8 mouse cellular contexts compared by ENCODE assay signal in genomic region chr5:135879449-135880158, GRCm38 (mm10). TPM values are rescaled to one million over a fixed set of nuclear protein-coding genes. Genes with fewer than 3 reads are reported as not detected.
DNase-seq lines count a peak whose midpoint lies in the region; ATAC-seq lines count a peak whose summit lies in the region.

No protein-coding gene starts in this region.

- no peak overlapping the region for H3K9ac ChIP-seq in forebrain, embryonic 13.5 days
- no peak overlapping the region for H3K9ac ChIP-seq in forebrain, embryonic 11.5 days (ENCODE audit: low read length)
- 0 out of 2 replicates have a peak overlapping the region, but pooled peaks have one; percentile 1 for H3K9ac ChIP-seq in heart, embryonic 12.5 days

- H3K4me3 ChIP-seq in forebrain, embryonic 13.5 days = no peak overlapping the region
- no peak overlapping the region for H3K4me3 ChIP-seq in forebrain, embryonic 11.5 days (ENCODE audit: low read depth, low read length)
- no peak overlapping the region for H3K4me3 ChIP-seq in heart, embryonic 12.5 days

- no peak overlapping the region for H3K27ac ChIP-seq in forebrain, embryonic 13.5 days
- no peak overlapping the region for H3K27ac ChIP-seq in forebrain, embryonic 11.5 days (ENCODE audit: low read depth, low read length)
- peak overlapping the region; percentile 45 for H3K27ac ChIP-seq in heart, embryonic 12.5 days (ENCODE audit: poor library complexity, severe bottlenecking)

- no peak for DNase-seq in forebrain, embryonic 11.5 days (ENCODE audit: low spot score)
- DNase-seq in thymus, adult 18-20 months = peak; percentile 19 to 25
- DNase-seq in thymus, postnatal 14 days = no peak
- peak; percentile 62 to 70 for DNase-seq in layer of hippocampus, postnatal 10 days (ENCODE audit: low spot score in 2 of 2)
- DNase-seq in ovary, postnatal 36 days (ENCODE audit: low spot score) = peak; percentile 75
- no peak for DNase-seq in left cerebral cortex, postnatal 36 days (ENCODE audit: low spot score in 2 of 2)

- 58% methylated on average over 13 of the region's 13 CpGs for WGBS in forebrain, embryonic 13.5 days
- WGBS in forebrain, embryonic 11.5 days = 69% methylated on average over 13 of the region's 13 CpGs
- WGBS in heart, embryonic 12.5 days = 26% methylated on average over 13 of the region's 13 CpGs

- intact Hi-C loops in left cerebral cortex, postnatal 36 days (cut with DNase I) = loop anchor here (2.0 kb wide), 1 partner anchor 181 kb away; no protein-coding TSS in a partner anchor

- peak; percentile 64; the same call in 1 of the 2 replicates for ATAC-seq in forebrain, embryonic 13.5 days
- ATAC-seq in forebrain, embryonic 11.5 days (replicated peaks; ENCODE audit: low FRiP score) = no peak
- ATAC-seq in heart, embryonic 12.5 days (ENCODE audit: insufficient number of reproducible peaks, low FRiP score) = peak; percentile 49

- H3K4me1 ChIP-seq in forebrain, embryonic 13.5 days = peaks cover 19% of the 10 kb centered on the region; the same call in 1 of the 2 replicates
- H3K4me1 ChIP-seq in forebrain, embryonic 11.5 days (replicated peaks; ENCODE audit: control insufficient read depth, insufficient read depth, low read length) = no peaks in the 10 kb centered on the region
- peaks cover 25% of the 10 kb centered on the region for H3K4me1 ChIP-seq in heart, embryonic 12.5 days (replicated peaks)

- H3K27me3 ChIP-seq in forebrain, embryonic 13.5 days = no peaks in the 10 kb centered on the region
- H3K27me3 ChIP-seq in forebrain, embryonic 11.5 days (ENCODE audit: control insufficient read depth, insufficient read depth, low read length) = no peaks in the 10 kb centered on the region
- peaks cover 4% of the 10 kb centered on the region for H3K27me3 ChIP-seq in heart, embryonic 12.5 days (replicated peaks)

- no peaks in the 10 kb centered on the region for H3K36me3 ChIP-seq in forebrain, embryonic 13.5 days (ENCODE audit: poor library complexity, severe bottlenecking)
- H3K36me3 ChIP-seq in forebrain, embryonic 11.5 days (ENCODE audit: control insufficient read depth, insufficient read depth, low read length) = no peaks in the 10 kb centered on the region
- H3K36me3 ChIP-seq in heart, embryonic 12.5 days = no peaks in the 10 kb centered on the region

- H3K4me2 ChIP-seq in forebrain, embryonic 13.5 days = no peak overlapping the region
- H3K4me2 ChIP-seq in forebrain, embryonic 11.5 days (ENCODE audit: low read depth, low read length, severe bottlenecking) = no peak overlapping the region
- 0 out of 2 replicates have a peak overlapping the region, but pooled peaks have one; percentile 13 for H3K4me2 ChIP-seq in heart, embryonic 12.5 days

- no peaks in the 10 kb centered on the region for H3K9me3 ChIP-seq in forebrain, embryonic 13.5 days (replicated peaks)
- H3K9me3 ChIP-seq in forebrain, embryonic 11.5 days (ENCODE audit: control insufficient read depth, low read length) = no peaks in the 10 kb centered on the region
- H3K9me3 ChIP-seq in heart, embryonic 12.5 days (replicated peaks) = no peaks in the 10 kb centered on the region

RNA-seq across cellular contexts. Expression of gene Hspb1, which starts 8.1 kb away (rescaled TPM):
- polyA plus RNA-seq in forebrain, embryonic 13.5 days (2015; fragmentation: Nextera tagmentation; extraction: Ambion mirVana) = 3.9 and 4.3 TPM in 2 replicates
- polyA plus RNA-seq in forebrain, embryonic 11.5 days (2014; fragmentation: Nextera tagmentation; extraction: Ambion mirVana) = 11.4 and 11.8 TPM in 2 replicates
- 916 and 1,021 TPM in 2 replicates for polyA plus RNA-seq in heart, embryonic 12.5 days (2016; fragmentation: Nextera tagmentation; extraction: Ambion mirVana)
- total RNA-seq in layer of hippocampus, postnatal 10 days (2021) = 1 to 10 TPM; 4.2 to 6.1 TPM
- 10 to 100 TPM; 11.6 to 24.2 TPM for total RNA-seq in left cerebral cortex, postnatal 36 days (2021)

RNA-seq across cellular contexts. Expression of gene Ywhag, which starts 54.8 kb away (rescaled TPM):
- polyA plus RNA-seq in forebrain, embryonic 13.5 days (2015; fragmentation: Nextera tagmentation; extraction: Ambion mirVana) = 424 and 485 TPM in 2 replicates
- 147 and 161 TPM in 2 replicates for polyA plus RNA-seq in forebrain, embryonic 11.5 days (2014; fragmentation: Nextera tagmentation; extraction: Ambion mirVana)
- 214 and 222 TPM in 2 replicates for polyA plus RNA-seq in heart, embryonic 12.5 days (2016; fragmentation: Nextera tagmentation; extraction: Ambion mirVana)
- 1,000 to 10,000 TPM; 1,571 to 1,708 TPM for total RNA-seq in layer of hippocampus, postnatal 10 days (2021)
- 1,000 to 10,000 TPM; 1,175 to 1,315 TPM for total RNA-seq in left cerebral cortex, postnatal 36 days (2021)

Comparison
In these comparisons a context has a peak if more than half of its experiments do, and no peak if none do; other contexts are left out.
1. DNase-seq: peak in thymus, adult 18-20 months (2 of 2), layer of hippocampus, postnatal 10 days (2 of 2) and ovary, postnatal 36 days (single experiment); none in forebrain, embryonic 11.5 days (single experiment), thymus, postnatal 14 days (single experiment) and left cerebral cortex, postnatal 36 days (0 of 2).
2. RNA of gene Hspb1, which starts 8.1 kb away (polyA plus RNA-seq): 916 to 1,021 TPM in heart, embryonic 12.5 days; 11.4 to 11.8 TPM in forebrain, embryonic 11.5 days and 3.9 to 4.3 TPM in forebrain, embryonic 13.5 days; every median in the first group is over 10 times any median in the second.